Comparison of ENCODE assay signal across 9 mouse cellular contexts in the genomic region with DNA sequence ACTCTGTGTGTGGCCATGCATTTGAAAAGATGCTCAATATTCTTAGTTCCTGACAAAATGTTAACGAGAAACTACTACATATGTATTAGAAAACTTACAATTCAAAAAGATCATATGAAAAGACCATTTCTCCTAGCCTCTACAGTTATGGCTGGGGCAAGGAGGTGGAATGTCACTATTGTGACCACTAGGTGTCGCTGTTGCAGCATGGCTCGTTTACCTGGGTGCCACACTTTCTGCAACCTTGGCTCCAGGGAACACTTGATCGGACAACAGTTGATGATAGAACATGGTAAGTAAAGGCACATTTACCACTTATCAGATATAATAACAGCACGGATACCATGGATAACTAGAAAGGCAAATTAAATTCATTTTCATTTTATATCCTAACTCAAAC. TPM values are rescaled to one million over a fixed set of nuclear protein-coding genes. Genes with fewer than 3 reads are reported as not detected.
DNase-seq lines count a peak whose midpoint lies in the region; ATAC-seq lines count a peak whose summit lies in the region.
"Had no signal": no experiment of that assay in that cellular context is flagged by ENCODE, and none has a peak within 500 bp of the region (broad histone marks: within the 10 kb centered on the region; RNA-seq: fewer than 3 reads in every experiment).

No protein-coding gene starts in this region.

- 8% methylated on average over 5 of the region's 5 CpGs for WGBS in forebrain, embryonic 14.5 days
- WGBS in lung, embryonic 16.5 days: 9% methylated on average over 5 of the region's 5 CpGs

- no peaks in the 10 kb centered on the region for H3K4me1 ChIP-seq in forebrain, embryonic 14.5 days (ENCODE audit: control insufficient read depth, insufficient read depth, low read length)
- no peaks in the 10 kb centered on the region for H3K4me1 ChIP-seq in lung, embryonic 16.5 days (replicated peaks; ENCODE audit: control insufficient read depth, insufficient read depth, low read length)
- H3K4me1 ChIP-seq: limb, embryonic 15.5 days had no signal

- H3K36me3 ChIP-seq in forebrain, embryonic 14.5 days (ENCODE audit: control insufficient read depth, insufficient read depth, low read length): no peaks in the 10 kb centered on the region
- no peaks in the 10 kb centered on the region for H3K36me3 ChIP-seq in lung, embryonic 16.5 days (ENCODE audit: control insufficient read depth, insufficient read depth, low read length)
- H3K36me3 ChIP-seq: limb, embryonic 15.5 days had no signal

- peak; percentile 31 for DNase-seq in MEL-GATA-1-ER (ENCODE audit: extremely low read depth, low read depth)
- DNase-seq in c-Kit-positive CD71-negative TER-119-negative erythroid progenitor cells, embryonic 14.5 days (ENCODE audit: low read depth): peak; percentile 64
- peak; percentile 86 for DNase-seq in forebrain, embryonic 14.5 days (ENCODE audit: low spot score)
- DNase-seq in heart, postnatal 4 days: peak; percentile 83
- DNase-seq in layer of hippocampus, adult 18-20 months (ENCODE audit: low spot score in 2 of 2): peak; percentile 61 to 85
- DNase-seq in ovary, postnatal 36 days (ENCODE audit: low spot score): peak; percentile 67
- peak; percentile 79 for DNase-seq in thymus, postnatal 14 days

- no peaks in the 10 kb centered on the region for H3K27me3 ChIP-seq in forebrain, embryonic 14.5 days (replicated peaks; ENCODE audit: control insufficient read depth, insufficient read depth, low read length)
- no peaks in the 10 kb centered on the region for H3K27me3 ChIP-seq in lung, embryonic 16.5 days (ENCODE audit: control insufficient read depth, insufficient read depth, low read depth, low read length)
- H3K27me3 ChIP-seq: limb, embryonic 15.5 days had no signal

- no peak overlapping the region for H3K27ac ChIP-seq in forebrain, embryonic 14.5 days (ENCODE audit: low read depth, low read length)
- H3K27ac ChIP-seq in lung, embryonic 16.5 days (ENCODE audit: low read length): no peak overlapping the region
- H3K27ac ChIP-seq: limb, embryonic 15.5 days had no signal

- H3K9me3 ChIP-seq in forebrain, embryonic 14.5 days (replicated peaks; ENCODE audit: control insufficient read depth, low read length): no peaks in the 10 kb centered on the region
- H3K9me3 ChIP-seq in lung, embryonic 16.5 days (ENCODE audit: control insufficient read depth, low read length): no peaks in the 10 kb centered on the region
- H3K9me3 ChIP-seq: limb, embryonic 15.5 days had no signal

- H3K9ac ChIP-seq in forebrain, embryonic 14.5 days (ENCODE audit: low read length): no peak overlapping the region
- H3K9ac ChIP-seq in lung, embryonic 16.5 days (ENCODE audit: low read length): no peak overlapping the region
- H3K9ac ChIP-seq: limb, embryonic 15.5 days had no signal

- no peak overlapping the region for H3K4me2 ChIP-seq in forebrain, embryonic 14.5 days (ENCODE audit: low read length)
- no peak overlapping the region for H3K4me2 ChIP-seq in lung, embryonic 16.5 days (ENCODE audit: low read depth, low read length)
- H3K4me2 ChIP-seq: limb, embryonic 15.5 days had no signal

- no peak overlapping the region for H3K4me3 ChIP-seq in forebrain, embryonic 14.5 days (ENCODE audit: low read depth, low read length)
- H3K4me3 ChIP-seq in lung, embryonic 16.5 days (ENCODE audit: low read length): no peak overlapping the region
- H3K4me3 ChIP-seq: limb, embryonic 15.5 days had no signal

- peak; percentile 90; the same call in 1 of the 2 replicates for ATAC-seq in forebrain, embryonic 14.5 days
- ATAC-seq in lung, embryonic 16.5 days (ENCODE audit: low read depth): peak; percentile 68

RNA-seq across cellular contexts. Expression of a gene that starts 51.3 kb away (rescaled TPM):
- polyA plus RNA-seq in forebrain, embryonic 14.5 days (2014; fragmentation: Nextera tagmentation; extraction: Ambion mirVana): 0.05 TPM in 1 of 2 replicates, not detected in the other
- under 1 TPM; 0.20 to 0.26 TPM for total RNA-seq in heart, postnatal 4 days (2021)
- total RNA-seq in layer of hippocampus, adult 18-20 months (2021): under 1 TPM in 1 of 2 experiments, not detected in 1; 0.07 TPM
- 0.06 and 0.13 TPM in 2 replicates for polyA plus RNA-seq in lung, embryonic 16.5 days (2015; fragmentation: Nextera tagmentation; extraction: Ambion mirVana)

Comparison
In these comparisons a context has a peak if more than half of its experiments do, and no peak if none do; other contexts are left out.
1. DNase-seq: peak in every context shown above with its lines; median percentile 86 in forebrain, embryonic 14.5 days; 83 in heart, postnatal 4 days; 79 in thymus, postnatal 14 days; 73 in layer of hippocampus, adult 18-20 months; 67 in ovary, postnatal 36 days; 64 in c-Kit-positive CD71-negative TER-119-negative erythroid progenitor cells, embryonic 14.5 days; 31 in MEL-GATA-1-ER.